Mouse (Mus musculus) ES-E14 (cell line): ENCODE data around the gene Mgrn1. TPM values are rescaled to one million over a fixed set of nuclear protein-coding genes. Genes with fewer than 3 reads are reported as not detected.

ENCODE experiments used
- DNase-seq: peaks from one replicate; pipeline ENCODE4 v3.0.0-alpha.2; 2013; ENCODE audit warnings: low read depth, low spot score
- H3K27ac ChIP-seq: 2 replicates; pipeline ENCODE4 v1.5.1; 2012; ENCODE audit warnings: low read depth, mild to moderate bottlenecking, low read length, moderate library complexity, mixed read lengths; ENCODE audit not compliant: poor library complexity, insufficient read depth, severe bottlenecking
- H3K36me3 ChIP-seq: 2 replicates; pipeline ENCODE4 v1.6.1; 2012; ENCODE audit warnings: mild to moderate bottlenecking, low read length, moderate library complexity, mixed read lengths; ENCODE audit not compliant: control insufficient read depth, poor library complexity, insufficient read depth, severe bottlenecking
- H3K4me1 ChIP-seq, 2 experiments: fragments of 150-350 bp in 1 of 2; sonication (generic) in 1 of 2; 2 replicates each; pipeline ENCODE4 v1.6.1; 2012; ENCODE audit warnings: low read length in 2 of 2, mild to moderate bottlenecking in 1 of 2, mixed read lengths in 1 of 2; ENCODE audit not compliant: control insufficient read depth in 2 of 2, insufficient read depth in 2 of 2, poor library complexity in 1 of 2
- H3K4me3 ChIP-seq, 2 experiments: fragments of 150-350 bp in 1 of 2; sonication (generic) in 1 of 2; 2 replicates each; pipeline ENCODE4 v1.5.1; 2012; ENCODE audit warnings: low read length in 2 of 2, low read depth in 1 of 2, mild to moderate bottlenecking in 1 of 2, mixed read lengths in 1 of 2; ENCODE audit not compliant: insufficient read depth in 1 of 2, poor library complexity in 1 of 2, severe bottlenecking in 1 of 2
- H3K9ac ChIP-seq: 2 replicates; pipeline ENCODE4 v1.6.1; 2012; ENCODE audit warnings: low read depth, mild to moderate bottlenecking, low read length, mixed read lengths; ENCODE audit not compliant: poor library complexity, insufficient read depth, severe bottlenecking
- H3K9me3 ChIP-seq: fragments of 150-350 bp; sonication (generic); 2 replicates; pipeline ENCODE4 v1.6.1; 2012; ENCODE audit warnings: low read depth, mild to moderate bottlenecking, low read length; ENCODE audit not compliant: control insufficient read depth, insufficient read depth
- CHD2 ChIP-seq: IDR thresholded peaks from 2 replicates; pipeline ENCODE4 v1.6.1; 2014; ENCODE audit warnings: mild to moderate bottlenecking, low read depth, low read length, inconsistent platforms
- HCFC1 ChIP-seq: IDR thresholded peaks from 2 replicates; pipeline ENCODE4 v1.6.1; 2012; ENCODE audit warnings: low read length, inconsistent platforms, borderline replicate concordance; ENCODE audit not compliant: insufficient read depth
- MAFK ChIP-seq: IDR thresholded peaks from 2 replicates; pipeline ENCODE4 v1.6.1; 2014; ENCODE audit warnings: mild to moderate bottlenecking, low read depth, low read length, inconsistent platforms; ENCODE audit not compliant: insufficient read depth
- ZC3H11A ChIP-seq: IDR thresholded peaks from 2 replicates; pipeline ENCODE4 v1.6.1; 2012; ENCODE audit warnings: low read depth, mild to moderate bottlenecking, inconsistent platforms, low read length, borderline replicate concordance
- ZNF384 ChIP-seq: IDR thresholded peaks from 2 replicates; pipeline ENCODE4 v1.6.1; 2012; ENCODE audit warnings: low read depth, low read length, inconsistent platforms
- in situ Hi-C, 2 experiments: fragments of 600-800 bp; cut with MboI; formaldehyde crosslinking; loops; one replicate each; pipeline ENCODE4 v1.15.1; 2025; ENCODE audit warnings: low sequenced_read_pairs in 2 of 2, inconsistent platforms in 1 of 2; ENCODE audit not compliant: unreplicated experiment in 2 of 2
- total RNA-seq: library from RNA; depleted of rRNA; stranded (reverse); fragments of 300-350 nt; gene quantifications from 2 replicates; pipeline ENCODE4 v1.2.3, GENCODE M21; 2012

Mgrn1 gene
- total RNA-seq, 1 experiment: 24.0 TPM

DNA sequence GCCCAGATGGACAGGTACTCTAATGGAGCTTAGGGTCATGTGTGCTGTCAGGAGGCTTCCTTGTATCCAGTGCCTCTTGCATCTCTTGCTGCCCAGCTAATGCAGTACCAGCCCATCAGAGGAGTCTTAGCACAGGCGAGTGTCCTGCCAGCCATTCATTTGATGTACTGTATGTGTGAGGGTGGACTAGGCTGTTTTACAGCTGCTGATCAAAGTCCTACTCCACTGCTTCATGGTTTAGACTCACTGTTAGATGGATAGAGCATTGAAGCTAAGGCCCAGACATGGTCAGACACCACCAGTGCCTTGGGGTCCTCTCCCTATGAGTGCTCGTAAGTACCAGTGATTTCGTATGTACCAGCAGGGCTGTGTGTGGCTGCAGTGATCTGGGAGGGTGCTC lies 18.8 kb downstream of the Mgrn1 start:
- H3K27ac ChIP-seq: no peak overlapping the region
- peaks cover 2% of the 10 kb centered on the region; the same call in 1 of the 2 replicates for H3K36me3 ChIP-seq
- no peak overlapping the region for H3K9ac ChIP-seq
- in situ Hi-C loops: no loop called here
- no peaks in the 10 kb centered on the region for H3K9me3 ChIP-seq
- DNase-seq: no peak
- no peak overlapping the region for H3K4me3 ChIP-seq
- H3K4me1 ChIP-seq: peaks cover 5 to 7% of the 10 kb centered on the region in 2 experiments
- TF ChIP-seq ZNF384 (no peak), ZC3H11A (no peak), MAFK (no peak), HCFC1 (no peak), CHD2 (no peak)

DNA sequence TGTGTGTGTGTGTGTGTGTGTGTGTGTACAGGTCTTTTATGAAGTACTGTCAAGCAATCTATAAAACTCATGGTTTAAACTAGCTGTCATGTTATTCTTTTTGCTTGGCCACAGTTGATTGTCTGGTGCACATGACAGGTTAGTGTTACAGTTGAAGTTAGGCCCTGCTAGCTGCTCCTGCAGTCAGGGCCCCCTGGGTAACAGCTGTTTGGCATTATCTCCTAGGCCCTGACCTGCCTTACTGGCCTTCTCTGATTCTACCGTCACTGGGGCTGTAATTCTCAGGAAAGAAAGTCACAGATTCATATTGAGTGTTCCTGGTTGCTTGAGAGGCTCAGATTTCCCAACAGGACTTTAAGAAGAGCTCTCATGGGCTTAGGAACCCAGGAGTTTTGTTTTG lies 19.5 kb downstream of the Mgrn1 start:
- H3K36me3 ChIP-seq: peaks cover 3% of the 10 kb centered on the region; the same call in 1 of the 2 replicates
- no peak for TF ChIP-seq ZC3H11A
- TF ChIP-seq ZNF384: no peak
- no peak for TF ChIP-seq HCFC1
- TF ChIP-seq MAFK: no peak
- no peak for TF ChIP-seq CHD2
- no peak overlapping the region for H3K9ac ChIP-seq
- H3K4me3 ChIP-seq: no peak overlapping the region
- DNase-seq: no peak
- no peaks in the 10 kb centered on the region for H3K9me3 ChIP-seq
- in situ Hi-C loops: no loop called here
- peaks cover 5 to 7% of the 10 kb centered on the region in 2 experiments for H3K4me1 ChIP-seq
- H3K27ac ChIP-seq: no peak overlapping the region

DNA sequence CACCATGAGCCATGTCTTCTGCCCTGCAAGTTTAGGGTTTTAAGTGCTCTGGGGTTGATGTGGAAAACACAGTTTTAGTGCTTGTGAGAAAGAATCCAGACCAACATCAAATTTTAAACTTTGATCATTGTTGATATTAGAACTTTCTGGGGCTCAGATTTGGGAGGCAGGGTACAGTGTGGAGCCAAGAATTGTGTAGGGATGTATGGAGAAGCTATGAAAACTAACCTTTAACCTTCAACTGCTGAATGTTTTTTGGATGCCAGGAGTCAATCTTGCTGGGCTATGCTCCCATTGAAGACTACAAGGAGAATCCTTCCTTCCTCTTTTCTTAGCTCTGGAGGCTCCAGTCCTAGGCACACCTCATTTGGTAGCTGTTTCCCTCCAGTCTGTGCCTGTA lies 20.5 kb downstream of the Mgrn1 start:
- Histone ChIP-seq H3K27ac (no peak overlapping the region), H3K4me1 (peaks cover 2 to 7% of the 10 kb centered on the region in 2 experiments; a peak in 3 of 4 replicates), H3K4me3 (no peak overlapping the region), H3K9ac (no peak overlapping the region), H3K36me3 (peaks cover 7% of the 10 kb centered on the region; the same call in 1 of the 2 replicates), H3K9me3 (no peaks in the 10 kb centered on the region)
- in situ Hi-C loops: no loop called here
- DNase-seq: no peak
- TF ChIP-seq MAFK (no peak), ZNF384 (no peak), CHD2 (no peak), ZC3H11A (no peak), HCFC1 (no peak)

DNA sequence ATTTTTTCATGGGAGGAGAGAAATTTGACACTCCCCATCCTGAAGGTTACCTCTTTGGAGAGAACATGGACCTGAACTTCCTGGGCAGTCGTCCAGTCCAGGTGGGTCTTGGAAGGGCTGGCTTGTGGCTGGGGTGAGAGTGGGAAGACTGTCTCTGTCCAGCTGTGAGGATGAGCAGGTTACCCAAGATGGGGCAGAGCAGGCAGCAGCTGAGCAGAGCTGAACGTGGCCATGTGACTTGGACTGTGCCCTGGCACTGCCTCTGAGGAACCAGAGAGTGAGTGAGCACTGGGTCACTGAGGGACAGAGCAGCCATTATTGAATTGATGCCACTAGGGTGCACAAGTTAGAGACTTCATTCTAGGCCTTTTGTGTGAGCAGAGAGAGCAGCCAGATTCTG lies 21.3 kb downstream of the Mgrn1 start:
- H3K4me1 ChIP-seq: peaks cover 2 to 7% of the 10 kb centered on the region in 2 experiments; a peak in 3 of 4 replicates
- TF ChIP-seq ZC3H11A: no peak
- TF ChIP-seq HCFC1: no peak
- no peak for TF ChIP-seq ZNF384
- no peak for TF ChIP-seq CHD2
- peaks cover 7% of the 10 kb centered on the region; the same call in 1 of the 2 replicates for H3K36me3 ChIP-seq
- no peaks in the 10 kb centered on the region for H3K9me3 ChIP-seq
- in situ Hi-C loops: no loop called here
- H3K4me3 ChIP-seq: no peak overlapping the region
- no peak overlapping the region for H3K27ac ChIP-seq
- DNase-seq: no peak
- no peak overlapping the region for H3K9ac ChIP-seq

DNA sequence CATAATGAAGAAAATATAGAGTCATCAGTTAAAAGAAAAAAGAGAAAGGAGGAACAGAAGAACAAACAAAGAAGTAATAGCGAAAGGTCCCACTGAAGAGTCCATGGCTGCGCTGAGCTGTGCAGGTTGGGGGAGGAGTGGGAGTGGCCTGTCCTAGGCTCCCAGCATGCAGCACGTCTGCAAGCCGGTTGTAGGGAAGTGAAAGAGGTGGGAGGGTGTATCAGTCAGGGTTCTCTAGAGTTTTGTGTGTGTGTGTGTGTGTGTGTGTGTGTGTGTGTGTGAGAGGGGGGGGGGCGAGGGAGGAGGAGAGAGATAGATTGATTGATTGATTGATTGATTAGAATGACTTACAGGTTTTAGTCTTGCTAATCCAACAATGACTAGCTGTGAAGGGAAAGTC lies 21.9 kb downstream of the Mgrn1 start:
- Histone ChIP-seq H3K9me3 (no peaks in the 10 kb centered on the region), H3K27ac (no peak overlapping the region), H3K9ac (peak overlapping the region; percentile 10; the same call in 1 of the 2 replicates), H3K4me1 (peaks cover 2 to 7% of the 10 kb centered on the region in 2 experiments; a peak in 3 of 4 replicates), H3K4me3 (peak overlapping the region in 1 of 2 experiments; percentile 50; a peak in 2 of 4 replicates), H3K36me3 (peaks cover 7% of the 10 kb centered on the region; the same call in 1 of the 2 replicates)
- DNase-seq: no peak
- TF ChIP-seq HCFC1: no peak
- in situ Hi-C loops: no loop called here
